Mouse (Mus musculus): ENCODE measurements around the gene Tmem126a. TPM values are rescaled to one million over a fixed set of nuclear protein-coding genes. Genes with fewer than 3 reads are reported as not detected.

Gene Tmem126a
- 51.9 and 57.6 TPM in 2 replicates for polyA plus RNA-seq (2011; ENCODE audit: insufficient read depth, insufficient read length, low read depth, missing spikeins)

GRCm38 (mm10) chr7:90456845-90457468, at the start of gene Tmem126a:
Gene Tmem126a, minus strand, starts transcription at chr7:90457229.
- Histone ChIP-seq H3K4me3 (ENCODE audit: low read depth, low read length) (peak within 1 kb of the TSS; percentile 72), H3K27me3 (ENCODE audit: control insufficient read depth, insufficient read depth, low read length, poor library complexity, severe bottlenecking) (no peaks in the 10 kb centered on the region), H3K9me3 (replicated peaks; ENCODE audit: control insufficient read depth, insufficient read depth, low read length, poor library complexity, severe bottlenecking) (no peaks in the 10 kb centered on the region), H3K4me1 (ENCODE audit: control insufficient read depth, insufficient read depth, low read length) (no peaks in the 10 kb centered on the region), H3K9ac (ENCODE audit: low read depth, poor library complexity, severe bottlenecking) (peak within 1 kb of the TSS; percentile 76), H3K27ac (ENCODE audit: insufficient read depth, low read length) (no peak within 1 kb of the TSS), H3K36me3 (ENCODE audit: control insufficient read depth, insufficient read depth, low read length, poor library complexity, severe bottlenecking) (peaks cover 6% of the 10 kb centered on the region)
- TF ChIP-seq POLR2A (IDR thresholded peaks at IDR 0.05; ENCODE audit: insufficient read depth, low read length), result peak; percentile 46
- peak; percentile 50; the same call in 1 of the 2 replicates for TF ChIP-seq EP300 (IDR thresholded peaks at IDR 0.05; ENCODE audit: insufficient read depth, low read depth, low read length)
- no peak for TF ChIP-seq CTCF (IDR thresholded peaks at IDR 0.05; ENCODE audit: low read depth, low read length)

GRCm38 (mm10) chr7:90482607-90483006, 25.6 kb upstream of the Tmem126a start:
- TF ChIP-seq CTCF (IDR thresholded peaks at IDR 0.05; ENCODE audit: low read depth, low read length) (no peak), POLR2A (IDR thresholded peaks at IDR 0.05; ENCODE audit: insufficient read depth, low read length) (no peak), EP300 (IDR thresholded peaks at IDR 0.05; ENCODE audit: insufficient read depth, low read depth, low read length) (no peak)
- Histone ChIP-seq H3K9me3 (replicated peaks; ENCODE audit: control insufficient read depth, insufficient read depth, low read length, poor library complexity, severe bottlenecking) (no peaks in the 10 kb centered on the region), H3K27me3 (ENCODE audit: control insufficient read depth, insufficient read depth, low read length, poor library complexity, severe bottlenecking) (no peaks in the 10 kb centered on the region), H3K9ac (ENCODE audit: low read depth, poor library complexity, severe bottlenecking) (no peak overlapping the region), H3K36me3 (ENCODE audit: control insufficient read depth, insufficient read depth, low read length, poor library complexity, severe bottlenecking) (no peaks in the 10 kb centered on the region), H3K27ac (ENCODE audit: insufficient read depth, low read length) (no peak overlapping the region), H3K4me1 (ENCODE audit: control insufficient read depth, insufficient read depth, low read length) (no peaks in the 10 kb centered on the region), H3K4me3 (ENCODE audit: low read depth, low read length) (no peak overlapping the region)

GRCm38 (mm10) chr7:90476313-90477245, 19.6 kb upstream of the Tmem126a start, which contains the start of gene Dlg2:
Gene Dlg2, plus strand, starts transcription at chr7:90476672.
- no peaks in the 10 kb centered on the region for H3K4me1 ChIP-seq (ENCODE audit: control insufficient read depth, insufficient read depth, low read length)
- H3K9me3 ChIP-seq (replicated peaks; ENCODE audit: control insufficient read depth, insufficient read depth, low read length, poor library complexity, severe bottlenecking), result no peaks in the 10 kb centered on the region
- H3K36me3 ChIP-seq (ENCODE audit: control insufficient read depth, insufficient read depth, low read length, poor library complexity, severe bottlenecking), result no peaks in the 10 kb centered on the region
- peak within 1 kb of the TSS; percentile 86 for H3K9ac ChIP-seq (ENCODE audit: low read depth, poor library complexity, severe bottlenecking)
- H3K4me3 ChIP-seq (ENCODE audit: low read depth, low read length), result peak within 1 kb of the TSS; percentile 89
- H3K27ac ChIP-seq (ENCODE audit: insufficient read depth, low read length), result no peak within 1 kb of the TSS
- H3K27me3 ChIP-seq (ENCODE audit: control insufficient read depth, insufficient read depth, low read length, poor library complexity, severe bottlenecking), result 0 out of 2 replicates have a peak, but pooled peaks cover 1% of the 10 kb centered on the region
- TF ChIP-seq CTCF (IDR thresholded peaks at IDR 0.05; ENCODE audit: low read depth, low read length), result no peak
- no peak for TF ChIP-seq EP300 (IDR thresholded peaks at IDR 0.05; ENCODE audit: insufficient read depth, low read depth, low read length)
- no peak for TF ChIP-seq POLR2A (IDR thresholded peaks at IDR 0.05; ENCODE audit: insufficient read depth, low read length)

GRCm38 (mm10) chr7:90475793-90476312, 18.8 kb upstream of the Tmem126a start, which contains the start of gene Tmem126b:
Gene Tmem126b, minus strand, starts transcription at chr7:90476001.
- peak within 1 kb of the TSS; percentile 89 for H3K4me3 ChIP-seq (ENCODE audit: low read depth, low read length)

GRCm38 (mm10) chr7:90473511-90473910, 16.5 kb upstream of the Tmem126a start:
- 0 out of 2 replicates have a peak, but pooled peaks cover 1% of the 10 kb centered on the region for H3K27me3 ChIP-seq (ENCODE audit: control insufficient read depth, insufficient read depth, low read length, poor library complexity, severe bottlenecking)
- peaks cover 2% of the 10 kb centered on the region; the same call in 1 of the 2 replicates for H3K36me3 ChIP-seq (ENCODE audit: control insufficient read depth, insufficient read depth, low read length, poor library complexity, severe bottlenecking)
- H3K9ac ChIP-seq (ENCODE audit: low read depth, poor library complexity, severe bottlenecking), result no peak overlapping the region
- H3K4me3 ChIP-seq (ENCODE audit: low read depth, low read length), result no peak overlapping the region
- no peak for TF ChIP-seq EP300 (IDR thresholded peaks at IDR 0.05; ENCODE audit: insufficient read depth, low read depth, low read length)
- TF ChIP-seq POLR2A (IDR thresholded peaks at IDR 0.05; ENCODE audit: insufficient read depth, low read length), result no peak
- no peak for TF ChIP-seq CTCF (IDR thresholded peaks at IDR 0.05; ENCODE audit: low read depth, low read length)
- no peaks in the 10 kb centered on the region for H3K4me1 ChIP-seq (ENCODE audit: control insufficient read depth, insufficient read depth, low read length)
- H3K9me3 ChIP-seq (replicated peaks; ENCODE audit: control insufficient read depth, insufficient read depth, low read length, poor library complexity, severe bottlenecking), result no peaks in the 10 kb centered on the region
- no peak overlapping the region for H3K27ac ChIP-seq (ENCODE audit: insufficient read depth, low read length)

More at GRCm38 (mm10) chr7:90475793-90476312, 18.8 kb upstream of the Tmem126a start, which contains the start of gene Tmem126b:
- Histone ChIP-seq H3K4me1 (ENCODE audit: control insufficient read depth, insufficient read depth, low read length) (no peaks in the 10 kb centered on the region), H3K27me3 (ENCODE audit: control insufficient read depth, insufficient read depth, low read length, poor library complexity, severe bottlenecking) (0 out of 2 replicates have a peak, but pooled peaks cover 1% of the 10 kb centered on the region), H3K27ac (ENCODE audit: insufficient read depth, low read length) (no peak within 1 kb of the TSS), H3K36me3 (ENCODE audit: control insufficient read depth, insufficient read depth, low read length, poor library complexity, severe bottlenecking) (no peaks in the 10 kb centered on the region), H3K9ac (ENCODE audit: low read depth, poor library complexity, severe bottlenecking) (peak within 1 kb of the TSS; percentile 86), H3K9me3 (replicated peaks; ENCODE audit: control insufficient read depth, insufficient read depth, low read length, poor library complexity, severe bottlenecking) (no peaks in the 10 kb centered on the region)
- TF ChIP-seq CTCF (IDR thresholded peaks at IDR 0.05; ENCODE audit: low read depth, low read length) (no peak), POLR2A (IDR thresholded peaks at IDR 0.05; ENCODE audit: insufficient read depth, low read length) (peak; percentile 52), EP300 (IDR thresholded peaks at IDR 0.05; ENCODE audit: insufficient read depth, low read depth, low read length) (0 out of 2 replicates have a peak, but pooled peaks have one; percentile 27)
